Mouse (Mus musculus) fat pad, adult 2 months (tissue): Measurements from ENCODE around the gene Smg6.

Source experiments
- DNase-seq: peaks from one replicate; pipeline ENCODE4 v3.0.0-alpha.2; 2011; ENCODE audit warnings: low read depth, low spot score; ENCODE audit errors: extremely low read depth

Smg6 gene

GRCm38 (mm10) chr11:75142749-75143148 is 217.1 kb downstream of the Smg6 start:
- DNase-seq, result no peak

- no peak for DNase-seq
Measured at GRCm38 (mm10) chr11:75145841-75146240, 220.2 kb downstream of the Smg6 start.

GRCm38 (mm10) chr11:75147106-75147845 is 221.7 kb downstream of the Smg6 start:
- no peak for DNase-seq

GRCm38 (mm10) chr11:75147846-75148168 is 222.2 kb downstream of the Smg6 start:
- no peak for DNase-seq

GRCm38 (mm10) chr11:75148332-75149035 is 222.9 kb downstream of the Smg6 start:
- DNase-seq, result no peak

GRCm38 (mm10) chr11:75150346-75150745 is 224.7 kb downstream of the Smg6 start:
- DNase-seq, result no peak

- DNase-seq, result no peak
Measured at GRCm38 (mm10) chr11:75152603-75153557, 227.3 kb downstream of the Smg6 start.

- no peak for DNase-seq
Measured at GRCm38 (mm10) chr11:75154053-75154585, 228.5 kb downstream of the Smg6 start.

GRCm38 (mm10) chr11:75155985-75156384 is 230.4 kb downstream of the Smg6 start:
- no peak for DNase-seq

- DNase-seq, result no peak
Measured at GRCm38 (mm10) chr11:75156416-75156815, 230.8 kb downstream of the Smg6 start.

- DNase-seq, result no peak
Measured at GRCm38 (mm10) chr11:75157037-75157436, 231.4 kb downstream of the Smg6 start.

GRCm38 (mm10) chr11:75157901-75158300 is 232.3 kb downstream of the Smg6 start:
- no peak for DNase-seq

- no peak for DNase-seq
Measured at GRCm38 (mm10) chr11:75158432-75158831, 232.8 kb downstream of the Smg6 start.

GRCm38 (mm10) chr11:75159564-75159963 is 233.9 kb downstream of the Smg6 start:
- no peak for DNase-seq

GRCm38 (mm10) chr11:75160954-75161353 is 235.3 kb downstream of the Smg6 start:
- no peak for DNase-seq

GRCm38 (mm10) chr11:75161417-75162008 is 235.9 kb downstream of the Smg6 start:
- no peak for DNase-seq

- DNase-seq, result no peak
Measured at GRCm38 (mm10) chr11:75162591-75163080, 237.0 kb downstream of the Smg6 start.

- no peak for DNase-seq
Measured at GRCm38 (mm10) chr11:75163379-75163778, 237.8 kb downstream of the Smg6 start.

GRCm38 (mm10) chr11:75164051-75164450 is 238.4 kb downstream of the Smg6 start:
- no peak for DNase-seq

- no peak for DNase-seq
Measured at GRCm38 (mm10) chr11:75164750-75165149, 239.1 kb downstream of the Smg6 start.
